Mouse (Mus musculus): ENCODE results near the gene Frmpd1. TPM values are rescaled to one million over a fixed set of nuclear protein-coding genes. Genes with fewer than 3 reads are reported as not detected.

Gene Frmpd1
- polyA plus RNA-seq, 1 experiment from 2014 or later = 1.9 TPM

- Histone ChIP-seq H3K36me3 (ENCODE audit: control insufficient read depth, insufficient read depth, low read length) (no peaks in the 10 kb centered on the region), H3K4me1 (replicated peaks; ENCODE audit: control insufficient read depth, insufficient read depth, low read length) (no peaks in the 10 kb centered on the region), H3K27ac (ENCODE audit: low read depth, low read length) (no peak overlapping the region), H3K9ac (ENCODE audit: low read depth, low read length) (no peak overlapping the region), H3K4me2 (replicated peaks; ENCODE audit: low read depth, low read length) (no peak overlapping the region), H3K27me3 (ENCODE audit: control insufficient read depth, insufficient read depth, low read length) (no peaks in the 10 kb centered on the region), H3K4me3 (ENCODE audit: low read depth, low read length) (no peak overlapping the region), H3K9me3 (ENCODE audit: control insufficient read depth, low read length) (no peaks in the 10 kb centered on the region)
- DNase-seq (ENCODE audit: low spot score) = peak; percentile 29
- ATAC-seq (ENCODE audit: low FRiP score) = peak; percentile 33; the same call in 1 of the 2 replicates
- 58% methylated on average over 11 of the region's 11 CpGs for WGBS
Observed at GRCm38 (mm10) chr4:45212342-45213063, 27.8 kb downstream of the Frmpd1 start.

DNA sequence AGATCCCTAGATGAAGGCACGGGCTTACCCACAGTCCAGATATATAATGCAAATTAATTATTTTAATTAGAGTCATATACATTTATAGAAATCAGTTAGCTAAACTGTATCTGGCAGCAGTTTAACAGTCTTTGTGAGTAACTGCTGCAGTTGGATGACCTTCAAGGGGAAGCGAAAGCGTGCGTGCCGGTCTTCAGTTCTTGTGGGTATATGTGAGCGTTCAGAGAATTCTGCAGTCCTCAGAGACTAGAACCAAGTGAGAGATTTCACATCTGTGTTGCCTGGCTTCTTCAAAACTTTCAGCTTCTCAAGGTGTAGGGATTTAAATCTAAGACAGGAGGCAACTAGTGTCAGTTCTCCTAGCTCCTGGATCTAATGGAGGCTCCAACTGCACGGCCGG, 35.3 kb downstream of the Frmpd1 start:
- no peaks in the 10 kb centered on the region for H3K36me3 ChIP-seq (ENCODE audit: control insufficient read depth, insufficient read depth, low read length)
- no peak overlapping the region for H3K27ac ChIP-seq (ENCODE audit: low read depth, low read length)
- no peak overlapping the region for H3K4me3 ChIP-seq (ENCODE audit: low read depth, low read length)
- no peak for DNase-seq (ENCODE audit: low spot score)
- no peaks in the 10 kb centered on the region for H3K27me3 ChIP-seq (ENCODE audit: control insufficient read depth, insufficient read depth, low read length)
- WGBS = 95% methylated on average over 8 of the region's 8 CpGs
- no peak overlapping the region for H3K4me2 ChIP-seq (replicated peaks; ENCODE audit: low read depth, low read length)
- ATAC-seq (ENCODE audit: low FRiP score) = no peak
- H3K4me1 ChIP-seq (replicated peaks; ENCODE audit: control insufficient read depth, insufficient read depth, low read length) = no peaks in the 10 kb centered on the region
- H3K9ac ChIP-seq (ENCODE audit: low read depth, low read length) = no peak overlapping the region
- H3K9me3 ChIP-seq (ENCODE audit: control insufficient read depth, low read length) = no peaks in the 10 kb centered on the region

GRCm38 (mm10) chr4:45222395-45222794, 37.7 kb downstream of the Frmpd1 start:
- Histone ChIP-seq H3K4me3 (ENCODE audit: low read depth, low read length) (no peak overlapping the region), H3K27ac (ENCODE audit: low read depth, low read length) (no peak overlapping the region), H3K27me3 (ENCODE audit: control insufficient read depth, insufficient read depth, low read length) (no peaks in the 10 kb centered on the region), H3K9ac (ENCODE audit: low read depth, low read length) (no peak overlapping the region), H3K4me2 (replicated peaks; ENCODE audit: low read depth, low read length) (no peak overlapping the region), H3K9me3 (ENCODE audit: control insufficient read depth, low read length) (no peaks in the 10 kb centered on the region), H3K4me1 (replicated peaks; ENCODE audit: control insufficient read depth, insufficient read depth, low read length) (no peaks in the 10 kb centered on the region), H3K36me3 (ENCODE audit: control insufficient read depth, insufficient read depth, low read length) (no peaks in the 10 kb centered on the region)
- WGBS = 87% methylated on average over 2 of the region's 2 CpGs
- ATAC-seq (ENCODE audit: low FRiP score) (no peak), DNase-seq (ENCODE audit: low spot score) (no peak)

- no peaks in the 10 kb centered on the region for H3K27me3 ChIP-seq (ENCODE audit: control insufficient read depth, insufficient read depth, low read length)
- ATAC-seq (ENCODE audit: low FRiP score) = no peak
- WGBS = 83% methylated on average over 5 of the region's 5 CpGs
- H3K9ac ChIP-seq (ENCODE audit: low read depth, low read length) = no peak overlapping the region
- no peaks in the 10 kb centered on the region for H3K36me3 ChIP-seq (ENCODE audit: control insufficient read depth, insufficient read depth, low read length)
- no peak overlapping the region for H3K27ac ChIP-seq (ENCODE audit: low read depth, low read length)
- H3K9me3 ChIP-seq (ENCODE audit: control insufficient read depth, low read length) = no peaks in the 10 kb centered on the region
- H3K4me1 ChIP-seq (replicated peaks; ENCODE audit: control insufficient read depth, insufficient read depth, low read length) = no peaks in the 10 kb centered on the region
- no peak overlapping the region for H3K4me2 ChIP-seq (replicated peaks; ENCODE audit: low read depth, low read length)
- no peak for DNase-seq (ENCODE audit: low spot score)
- no peak overlapping the region for H3K4me3 ChIP-seq (ENCODE audit: low read depth, low read length)
Observed at GRCm38 (mm10) chr4:45230263-45230662, 45.6 kb downstream of the Frmpd1 start.

- H3K27ac ChIP-seq (ENCODE audit: low read depth, low read length) = no peak overlapping the region
- H3K36me3 ChIP-seq (ENCODE audit: control insufficient read depth, insufficient read depth, low read length) = no peaks in the 10 kb centered on the region
- WGBS = 83% methylated on average over 5 of the region's 5 CpGs
- ATAC-seq (ENCODE audit: low FRiP score) (no peak), DNase-seq (ENCODE audit: low spot score) (no peak)
- no peak overlapping the region for H3K9ac ChIP-seq (ENCODE audit: low read depth, low read length)
- no peak overlapping the region for H3K4me3 ChIP-seq (ENCODE audit: low read depth, low read length)
- no peaks in the 10 kb centered on the region for H3K27me3 ChIP-seq (ENCODE audit: control insufficient read depth, insufficient read depth, low read length)
- no peaks in the 10 kb centered on the region for H3K4me1 ChIP-seq (replicated peaks; ENCODE audit: control insufficient read depth, insufficient read depth, low read length)
- no peaks in the 10 kb centered on the region for H3K9me3 ChIP-seq (ENCODE audit: control insufficient read depth, low read length)
- H3K4me2 ChIP-seq (replicated peaks; ENCODE audit: low read depth, low read length) = no peak overlapping the region
Observed at GRCm38 (mm10) chr4:45238260-45238659, 53.6 kb downstream of the Frmpd1 start.

GRCm38 (mm10) chr4:45241330-45241729, 56.7 kb downstream of the Frmpd1 start:
- H3K4me2 ChIP-seq (replicated peaks; ENCODE audit: low read depth, low read length) = no peak overlapping the region
- ATAC-seq (ENCODE audit: low FRiP score) (no peak), DNase-seq (ENCODE audit: low spot score) (no peak)
- H3K27ac ChIP-seq (ENCODE audit: low read depth, low read length) = no peak overlapping the region
- H3K9me3 ChIP-seq (ENCODE audit: control insufficient read depth, low read length) = no peaks in the 10 kb centered on the region
- WGBS = 77% methylated on average over 5 of the region's 5 CpGs
- H3K27me3 ChIP-seq (ENCODE audit: control insufficient read depth, insufficient read depth, low read length) = no peaks in the 10 kb centered on the region
- H3K9ac ChIP-seq (ENCODE audit: low read depth, low read length) = no peak overlapping the region
- no peaks in the 10 kb centered on the region for H3K36me3 ChIP-seq (ENCODE audit: control insufficient read depth, insufficient read depth, low read length)
- H3K4me3 ChIP-seq (ENCODE audit: low read depth, low read length) = no peak overlapping the region
- no peaks in the 10 kb centered on the region for H3K4me1 ChIP-seq (replicated peaks; ENCODE audit: control insufficient read depth, insufficient read depth, low read length)

GRCm38 (mm10) chr4:45242163-45242562, 57.5 kb downstream of the Frmpd1 start:
- WGBS = 87% methylated on average over 7 of the region's 7 CpGs
- Histone ChIP-seq H3K27ac (ENCODE audit: low read depth, low read length) (no peak overlapping the region), H3K9ac (ENCODE audit: low read depth, low read length) (no peak overlapping the region), H3K27me3 (ENCODE audit: control insufficient read depth, insufficient read depth, low read length) (no peaks in the 10 kb centered on the region), H3K9me3 (ENCODE audit: control insufficient read depth, low read length) (no peaks in the 10 kb centered on the region), H3K4me1 (replicated peaks; ENCODE audit: control insufficient read depth, insufficient read depth, low read length) (no peaks in the 10 kb centered on the region), H3K4me3 (ENCODE audit: low read depth, low read length) (no peak overlapping the region), H3K36me3 (ENCODE audit: control insufficient read depth, insufficient read depth, low read length) (no peaks in the 10 kb centered on the region), H3K4me2 (replicated peaks; ENCODE audit: low read depth, low read length) (no peak overlapping the region)
- ATAC-seq (ENCODE audit: low FRiP score) = no peak
- no peak for DNase-seq (ENCODE audit: low spot score)

DNA sequence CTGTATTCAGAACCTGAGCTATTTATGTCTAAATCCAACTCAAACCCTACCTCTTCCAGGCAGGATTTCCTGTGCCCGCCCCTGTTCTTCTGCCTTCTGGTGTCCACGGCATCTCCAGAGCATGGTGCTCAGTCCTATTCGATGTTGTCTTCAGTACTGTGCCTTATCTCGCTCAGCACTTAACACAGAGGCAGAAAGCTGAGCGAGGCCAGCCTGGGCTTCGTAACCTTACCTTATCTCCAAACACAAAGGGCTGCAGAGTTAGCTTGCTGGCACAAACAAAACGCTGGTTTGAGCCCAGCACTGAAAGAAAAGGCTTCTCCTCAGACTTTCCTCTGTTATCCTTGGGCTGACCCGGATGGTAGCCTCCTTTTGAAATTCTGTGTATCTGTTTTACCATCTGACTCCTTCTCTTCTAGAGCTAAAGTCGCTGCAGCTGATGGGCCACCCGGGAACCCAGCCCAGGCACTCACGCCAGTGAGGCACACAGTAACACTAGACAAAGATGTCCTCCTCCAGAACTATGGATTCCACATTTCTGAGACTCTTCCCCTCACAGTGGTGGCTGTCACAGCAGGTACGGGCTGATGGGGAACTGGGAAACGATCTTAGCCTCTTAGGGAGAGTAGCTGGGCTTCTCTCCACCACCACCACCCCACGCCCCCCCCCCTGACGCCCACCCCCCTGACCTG, 58.7 kb downstream of the Frmpd1 start:
- no peaks in the 10 kb centered on the region for H3K4me1 ChIP-seq (replicated peaks; ENCODE audit: control insufficient read depth, insufficient read depth, low read length)
- no peak overlapping the region for H3K27ac ChIP-seq (ENCODE audit: low read depth, low read length)
- no peaks in the 10 kb centered on the region for H3K27me3 ChIP-seq (ENCODE audit: control insufficient read depth, insufficient read depth, low read length)
- no peaks in the 10 kb centered on the region for H3K9me3 ChIP-seq (ENCODE audit: control insufficient read depth, low read length)
- no peak overlapping the region for H3K4me2 ChIP-seq (replicated peaks; ENCODE audit: low read depth, low read length)
- 66% methylated on average over 15 of the region's 15 CpGs for WGBS
- H3K36me3 ChIP-seq (ENCODE audit: control insufficient read depth, insufficient read depth, low read length) = no peaks in the 10 kb centered on the region
- ATAC-seq (ENCODE audit: low FRiP score) (no peak), DNase-seq (ENCODE audit: low spot score) (no peak)
- H3K4me3 ChIP-seq (ENCODE audit: low read depth, low read length) = no peak overlapping the region
- no peak overlapping the region for H3K9ac ChIP-seq (ENCODE audit: low read depth, low read length)

GRCm38 (mm10) chr4:45251265-45251664, 66.6 kb downstream of the Frmpd1 start:
- H3K4me2 ChIP-seq (replicated peaks; ENCODE audit: low read depth, low read length) = no peak overlapping the region
- H3K27ac ChIP-seq (ENCODE audit: low read depth, low read length) = no peak overlapping the region
- DNase-seq (ENCODE audit: low spot score) = no peak
- 86% methylated on average over 8 of the region's 8 CpGs for WGBS
- no peaks in the 10 kb centered on the region for H3K9me3 ChIP-seq (ENCODE audit: control insufficient read depth, low read length)
- ATAC-seq (ENCODE audit: low FRiP score) = no peak
- H3K9ac ChIP-seq (ENCODE audit: low read depth, low read length) = no peak overlapping the region
- H3K36me3 ChIP-seq (ENCODE audit: control insufficient read depth, insufficient read depth, low read length) = no peaks in the 10 kb centered on the region
- no peak overlapping the region for H3K4me3 ChIP-seq (ENCODE audit: low read depth, low read length)
- peaks cover 2% of the 10 kb centered on the region; the same call in 1 of the 2 replicates for H3K4me1 ChIP-seq (replicated peaks; ENCODE audit: control insufficient read depth, insufficient read depth, low read length)
- no peaks in the 10 kb centered on the region for H3K27me3 ChIP-seq (ENCODE audit: control insufficient read depth, insufficient read depth, low read length)
